Mouse (Mus musculus) embryonic stem cell, embryonic (primary cell): Measurements from ENCODE around the gene Etfa.

Source experiments
- CTCF ChIA-PET, 4 experiments: fragments of 300-600 bp in 2 of 4; fragments of 350-600 bp in 2 of 4; sonication (Branson Sonifier 250); formaldehyde crosslinking; loops; one replicate each; lab custom pipeline; 2022; ENCODE audit warnings: inconsistent platforms in 2 of 4; lab: Charles Lee
- POLR2A ChIA-PET, 4 experiments: fragments of 300-600 bp in 2 of 4; fragments of 350-600 bp in 2 of 4; sonication (Branson Sonifier 250); formaldehyde crosslinking; loops; one replicate each; lab custom pipeline; 2022; ENCODE audit warnings: antibody characterized with exemption in 4 of 4, inconsistent platforms in 1 of 4; lab: Charles Lee

Gene Etfa

DNA sequence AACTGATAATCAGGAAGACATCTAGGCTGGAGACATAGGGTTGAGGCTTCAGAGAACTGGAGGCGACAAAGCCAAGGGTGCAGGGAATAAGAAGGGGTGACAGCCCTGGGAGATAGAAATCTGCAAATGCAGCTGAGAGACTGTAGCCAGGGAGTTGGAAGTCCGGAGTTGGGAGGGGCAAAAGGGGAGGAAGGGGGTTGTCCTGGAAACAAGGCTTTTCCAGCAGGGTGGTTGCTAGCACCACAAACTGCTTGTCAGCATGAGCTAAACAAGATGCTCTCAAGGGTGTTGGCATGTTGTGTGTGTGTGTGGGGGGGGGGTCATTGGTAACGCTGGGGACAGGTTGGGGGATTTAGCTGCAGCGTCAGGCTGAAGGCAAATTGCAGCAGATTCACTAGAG is 103.2 kb downstream of the Etfa start:
- ChIA-PET CTCF (interaction anchor here (0.5 to 3.3 kb wide), 18 partner anchors 9 to 223 kb away, joined by 3 to 19 read pairs (median 3); no protein-coding TSS in a partner anchor), POLR2A (interaction anchor here in 1 of 4 experiments (0.6 kb wide), 1 partner anchor 367 kb away, joined by 6 read pairs; no protein-coding TSS in a partner anchor)

GRCm38 (mm10) chr9:55406773-55407172 is 105.3 kb downstream of the Etfa start:
- ChIA-PET POLR2A (no interaction called here), CTCF (interaction anchor here in 1 of 4 experiments (1.1 kb wide), 1 partner anchor 9 kb away, joined by 3 read pairs; no protein-coding TSS in a partner anchor)

DNA sequence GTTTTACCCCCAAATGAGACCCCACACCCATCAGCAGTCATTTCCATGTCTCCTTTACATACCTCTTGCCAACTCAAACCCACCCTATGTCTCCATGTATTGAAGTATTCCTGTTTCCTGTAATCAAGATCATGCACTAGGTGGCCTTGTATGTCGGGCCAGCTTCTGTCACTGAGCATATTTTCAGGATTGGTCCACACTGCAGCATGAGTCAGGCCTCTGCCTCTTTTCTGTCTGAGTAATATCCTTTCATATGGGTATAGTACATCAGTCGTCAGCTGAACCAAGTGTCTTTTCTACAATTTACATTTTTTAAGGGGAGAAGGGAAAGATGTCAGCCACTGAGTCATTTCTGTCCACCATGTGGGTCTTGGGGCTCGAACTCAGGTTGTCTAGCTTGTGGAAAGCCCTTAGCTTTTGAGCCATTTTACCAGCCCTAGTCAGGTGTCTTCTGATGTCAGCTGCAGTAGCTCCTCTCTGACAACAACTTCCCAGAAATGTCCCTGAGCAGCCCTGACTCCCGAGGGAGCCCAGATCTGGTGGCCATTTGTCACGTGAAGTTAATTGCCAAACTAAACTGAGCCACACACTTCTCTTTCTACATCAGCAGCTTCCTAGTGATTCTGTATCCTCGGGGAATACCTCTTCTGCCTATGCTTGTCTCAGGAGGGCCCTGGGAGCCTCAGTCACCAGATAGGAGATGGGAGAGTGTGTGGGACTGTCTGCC is 106.9 kb downstream of the Etfa start:
- POLR2A ChIA-PET, result no interaction called here
- CTCF ChIA-PET, result interaction anchor here in 2 of 4 experiments (1.0 to 1.2 kb wide), 2 partner anchors 13 to 131 kb away, joined by 3 to 4 read pairs; no protein-coding TSS in a partner anchor
